Mouse (Mus musculus) retina, adult 2 months (tissue): Measurements from ENCODE around the gene Fam76a.
"Not testable (repeated sequence)": the region's sequence is repeated elsewhere in the genome, so short reads cannot be mapped to it uniquely, and the experiment has no call there.

ENCODE experiments used
- DNase-seq: peaks from one replicate; pipeline ENCODE4 v3.0.0-alpha.2; 2012; ENCODE audit warnings: low read depth, low spot score

Gene Fam76a

GRCm38 (mm10) chr4:132945261-132946046 is 23.1 kb upstream of the Fam76a start:
- peak; percentile 59 for DNase-seq

GRCm38 (mm10) chr4:132944776-132945175 is 22.4 kb upstream of the Fam76a start:
- no peak for DNase-seq

DNA sequence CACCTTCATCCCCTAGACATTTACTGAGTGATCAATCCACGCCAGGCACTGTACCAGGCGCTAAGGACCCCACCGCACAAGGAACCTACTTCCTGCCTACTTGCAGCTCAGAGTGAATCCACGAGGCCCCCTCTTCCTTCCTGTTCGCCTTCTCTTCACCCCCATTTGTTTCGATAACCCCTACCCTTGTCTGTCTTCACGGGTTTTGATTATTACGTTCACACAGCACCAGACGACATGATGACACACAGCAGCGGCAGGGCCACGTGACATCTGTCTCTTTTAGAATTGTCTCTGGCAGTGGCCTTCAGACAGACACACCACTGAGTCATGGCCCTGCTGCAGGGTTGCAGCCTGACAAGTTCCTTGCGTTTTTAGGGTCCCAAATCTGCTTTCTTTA is 21.7 kb upstream of the Fam76a start:
- no peak for DNase-seq

GRCm38 (mm10) chr4:132943088-132943487 is 20.7 kb upstream of the Fam76a start:
- DNase-seq = no peak

DNA sequence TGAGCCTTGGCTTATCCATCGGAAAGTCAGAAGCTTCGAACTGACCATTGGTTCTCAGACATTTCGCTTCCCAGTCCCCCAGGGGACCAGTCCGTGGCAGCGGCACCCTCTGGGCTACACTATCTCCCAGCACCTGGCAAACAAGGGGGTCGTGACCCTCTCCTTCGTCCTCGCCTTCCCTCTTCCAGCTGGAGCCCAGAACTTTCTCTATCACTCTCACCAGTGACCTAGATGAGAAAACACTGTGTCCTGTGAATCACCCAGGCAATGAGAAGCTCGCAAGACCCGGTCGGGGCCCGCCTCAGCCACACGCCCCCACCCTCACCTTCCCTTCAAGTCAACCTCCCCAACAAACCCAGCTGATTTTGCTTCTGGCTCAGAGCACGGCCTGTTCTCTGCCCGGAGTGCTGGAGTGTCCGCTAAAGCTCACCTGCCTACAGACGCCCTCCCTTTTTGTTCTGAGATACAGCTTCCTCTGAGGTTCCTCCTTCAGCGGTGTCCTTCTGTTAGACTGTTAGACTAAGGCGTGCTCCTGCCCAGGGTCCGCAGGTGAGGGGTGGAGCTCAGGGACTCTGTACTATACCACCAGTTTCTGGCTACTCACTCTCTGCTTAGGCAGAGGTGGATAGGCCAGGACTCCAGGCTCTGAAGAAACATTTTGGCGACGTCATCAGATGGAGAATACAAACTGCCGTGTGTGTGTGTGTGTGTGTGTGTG is 18.8 kb upstream of the Fam76a start:
- no peak for DNase-seq

DNA sequence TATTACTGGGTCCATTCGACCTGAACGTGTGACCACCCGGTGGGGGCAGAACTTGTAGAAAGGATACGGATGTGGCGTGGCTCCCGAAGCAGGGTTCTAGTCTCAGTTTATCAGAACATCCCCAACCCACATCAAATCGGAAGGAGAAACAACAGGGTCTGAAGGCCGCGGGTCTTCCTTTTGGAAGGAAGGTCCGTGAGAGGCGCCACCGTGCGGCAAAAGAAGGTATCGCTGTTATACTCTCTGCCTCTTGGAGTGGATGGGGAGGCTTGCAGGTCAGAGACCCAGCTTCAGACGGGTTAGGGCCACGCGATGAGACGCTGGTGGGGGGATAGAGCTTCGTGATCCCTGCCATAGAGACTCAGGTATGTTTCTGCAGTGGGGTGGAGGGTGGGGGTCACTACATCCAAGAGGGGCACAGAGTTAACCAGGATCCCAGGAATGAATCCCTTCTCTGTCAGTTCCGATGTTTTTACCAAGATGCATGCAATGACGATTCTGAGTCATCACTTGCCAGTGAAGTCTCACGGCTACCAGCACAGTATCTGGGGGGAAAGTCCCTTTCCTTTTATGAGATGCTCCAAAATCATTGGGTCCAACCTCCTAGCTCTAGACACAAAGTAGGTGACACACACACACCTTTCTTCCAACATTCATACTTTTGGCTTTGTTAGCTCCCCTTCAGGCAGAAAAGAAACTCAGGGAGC is 17.2 kb upstream of the Fam76a start:
- no peak for DNase-seq

- no peak for DNase-seq
These were observed 16.0 kb upstream of the Fam76a start for GRCm38 (mm10) chr4:132938181-132938941.

DNA sequence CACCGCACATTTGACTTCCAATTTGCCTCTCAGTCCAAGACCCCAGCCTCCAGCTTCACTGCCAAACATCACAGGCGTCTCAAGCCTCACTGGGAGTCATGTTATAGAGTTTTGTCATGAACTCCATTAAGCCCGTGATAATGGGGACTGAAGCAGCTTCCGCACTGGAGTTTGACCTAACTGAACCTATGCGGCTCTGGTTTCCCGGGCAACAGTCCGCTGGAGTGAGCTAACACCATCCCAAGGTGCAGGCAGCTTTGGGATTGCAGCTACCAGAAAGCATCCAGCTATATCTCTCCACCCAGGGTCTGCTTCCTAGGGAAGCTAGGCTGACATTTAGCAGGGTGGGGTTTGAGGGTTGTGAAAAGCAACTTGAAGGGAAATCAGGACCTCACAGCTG is 12.3 kb upstream of the Fam76a start:
- no peak for DNase-seq

DNA sequence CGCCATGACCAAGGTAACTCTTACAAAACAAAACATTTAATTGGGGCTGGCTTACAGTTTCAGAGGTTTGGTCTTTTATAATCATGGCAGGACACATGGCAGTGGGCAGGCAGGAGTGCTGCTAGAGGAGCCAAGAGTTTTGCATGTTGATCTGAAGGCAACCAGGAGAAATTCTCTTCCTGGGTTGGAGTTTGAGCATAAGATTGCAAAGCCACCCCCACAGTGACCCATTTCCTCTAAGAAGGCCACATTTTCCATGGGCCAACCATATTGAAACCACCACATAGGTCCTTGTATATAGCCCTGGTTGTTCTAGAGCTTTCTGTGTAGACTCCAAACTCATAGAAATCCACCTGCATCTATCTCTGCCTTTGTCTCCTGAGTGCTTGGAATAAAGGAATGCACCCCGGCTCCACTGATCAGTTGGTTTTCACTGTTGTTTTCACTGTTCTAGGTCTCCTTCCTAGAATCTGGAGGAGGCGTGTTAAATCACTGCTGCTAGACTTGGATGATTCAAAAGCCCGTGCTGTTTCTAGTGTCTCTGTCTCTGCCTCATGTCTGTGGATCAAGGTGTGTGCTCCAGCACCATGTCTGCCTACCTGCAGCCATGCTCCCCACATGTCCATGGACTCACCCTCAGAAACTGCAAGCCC is 10.5 kb upstream of the Fam76a start:
- no peak for DNase-seq

DNA sequence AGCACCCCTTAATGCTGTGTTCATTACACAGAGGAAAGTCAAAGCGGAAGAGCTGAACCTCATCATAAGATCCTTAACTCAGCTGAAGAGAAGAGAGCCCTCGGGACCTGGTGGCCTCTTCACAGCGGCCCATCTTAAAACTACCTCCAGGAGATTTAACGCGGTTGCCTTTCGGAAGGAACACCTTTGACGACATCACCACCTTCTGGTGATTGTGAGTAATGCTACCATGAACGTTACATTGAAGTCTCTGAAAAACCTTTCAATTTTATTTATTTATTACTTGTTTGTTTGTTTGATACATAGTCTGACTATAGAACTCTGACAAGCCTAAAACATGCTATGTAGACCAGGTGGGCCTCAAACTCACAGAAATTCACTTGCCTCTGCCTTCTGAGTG is 8.4 kb upstream of the Fam76a start:
- DNase-seq = no peak

DNA sequence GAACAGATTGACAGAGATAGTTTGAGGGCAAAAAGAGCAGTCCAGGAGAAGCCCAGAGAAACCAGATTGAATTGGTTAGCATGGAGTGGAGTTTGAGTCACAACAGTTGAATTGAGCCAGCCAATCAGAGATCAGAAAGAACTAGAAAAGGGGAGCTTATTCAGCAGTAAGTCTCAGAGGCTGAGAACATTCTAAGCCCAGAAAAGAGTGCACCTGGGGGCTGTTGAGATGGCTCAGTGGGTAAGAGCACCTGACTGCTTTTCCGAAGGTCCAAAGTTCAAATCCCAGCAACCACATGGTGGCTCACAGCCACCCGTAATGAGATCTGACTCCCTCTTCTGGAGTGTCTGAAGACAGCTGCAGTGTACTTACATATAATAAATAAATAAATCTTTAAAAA is 4.2 kb upstream of the Fam76a start:
- DNase-seq = not testable (repeated sequence)

GRCm38 (mm10) chr4:132922061-132922530 is 262 bp downstream of the Fam76a start:
- DNase-seq = no peak

- no peak for DNase-seq
These were observed 870 bp downstream of the Fam76a start for GRCm38 (mm10) chr4:132921488-132921887.

- DNase-seq = no peak
These were observed 2.2 kb downstream of the Fam76a start for GRCm38 (mm10) chr4:132920171-132920570.

- not testable (repeated sequence) for DNase-seq
These were observed 3.9 kb downstream of the Fam76a start for GRCm38 (mm10) chr4:132918493-132918892.

GRCm38 (mm10) chr4:132912156-132912555 is 10.2 kb downstream of the Fam76a start:
- DNase-seq = no peak

DNA sequence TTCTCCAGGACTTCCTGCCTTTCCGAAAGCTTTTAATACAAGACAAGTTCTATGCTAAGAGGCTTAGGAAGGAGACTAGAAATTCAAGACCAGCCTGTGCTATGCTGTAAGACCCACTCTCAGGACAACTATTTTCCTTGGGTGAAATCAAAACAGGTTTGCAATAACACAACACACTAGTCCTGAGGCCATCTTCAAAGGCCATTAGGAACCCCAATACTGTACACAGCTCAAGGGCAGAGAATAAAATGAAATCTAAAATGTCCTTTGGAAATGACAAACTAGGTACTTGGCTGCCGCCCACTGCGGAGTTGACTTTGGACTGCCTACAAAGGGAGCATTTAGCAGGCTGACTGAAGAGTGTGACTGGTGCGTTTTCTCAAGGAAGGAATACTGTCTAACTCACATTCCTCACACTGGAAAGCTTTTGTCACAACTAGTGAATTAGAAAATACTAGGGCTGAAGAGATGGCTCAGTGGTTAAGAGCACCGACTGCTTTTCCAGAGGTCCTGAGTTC is 16.5 kb downstream of the Fam76a start:
- DNase-seq = no peak

- DNase-seq = no peak
These were observed 17.5 kb downstream of the Fam76a start for GRCm38 (mm10) chr4:132904765-132905309.

DNA sequence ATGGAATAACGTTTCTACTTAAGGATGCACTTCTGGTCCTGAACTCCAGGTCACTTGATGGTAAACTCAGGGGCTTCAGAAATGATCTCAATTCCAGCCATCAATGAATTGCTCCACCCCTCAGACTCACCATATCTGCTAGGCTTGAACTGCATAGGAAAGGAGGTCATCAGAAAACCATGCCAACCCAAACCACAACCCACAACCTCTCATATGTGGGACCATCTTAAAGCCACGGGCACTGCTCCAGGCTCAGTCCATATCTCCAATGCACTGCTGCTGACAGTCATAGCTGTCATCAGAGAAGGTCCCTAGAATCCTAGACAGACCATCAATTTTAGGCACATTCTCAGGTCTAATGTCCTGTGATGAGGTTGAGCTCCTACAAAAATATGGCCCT is 18.3 kb downstream of the Fam76a start:
- DNase-seq = no peak

GRCm38 (mm10) chr4:132898197-132898596 is 24.2 kb downstream of the Fam76a start:
- no peak for DNase-seq

- no peak for DNase-seq
These were observed 28.0 kb downstream of the Fam76a start for GRCm38 (mm10) chr4:132894402-132894801.
